Mouse (Mus musculus) cortical plate, adult 2 months (tissue): ENCODE measurements around the gene Evc.

Experiments
- CTCF ChIP-seq: fragments of 200-500 bp; IDR thresholded peaks from 2 replicates; pipeline ENCODE4 v1.5.1; 2011; ENCODE audit warnings: mild to moderate bottlenecking, control low read depth, low read length; ENCODE audit not compliant: insufficient read depth; ENCODE audit errors: extremely low read depth
- POLR2A ChIP-seq: fragments of 200-500 bp; IDR thresholded peaks from 2 replicates; pipeline ENCODE4 v1.6.1; 2011; ENCODE audit warnings: mild to moderate bottlenecking, low read length, control low read depth; ENCODE audit not compliant: insufficient read depth; ENCODE audit errors: extremely low read depth

DNA sequence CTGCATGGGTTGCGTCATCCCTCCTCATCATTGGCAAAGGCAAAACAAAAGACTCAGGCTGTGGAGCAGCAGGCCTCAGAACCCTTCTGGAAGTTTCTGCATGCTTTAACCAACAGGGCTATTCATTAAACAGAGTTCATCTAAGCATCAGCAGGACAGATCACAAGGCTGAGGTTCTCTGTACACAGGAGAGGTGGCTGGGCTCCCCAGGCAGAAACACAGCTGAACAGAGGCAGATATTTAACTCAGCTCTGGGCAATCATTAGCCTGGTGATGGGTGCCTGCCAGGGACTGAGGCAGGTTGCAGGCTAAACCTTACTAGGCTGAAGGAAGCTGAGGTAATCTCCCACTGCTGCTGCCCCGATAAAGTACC, 5.6 kb downstream of the Evc start:
- TF ChIP-seq CTCF (no peak), POLR2A (no peak)
